Mouse (Mus musculus) MEL (cell line): ENCODE measurements at regions not wholly inside any gene's neighbourhood (a gene's known extent, or its start where the extent isn't known, plus 50 kb on each side); places are given as distances from the start of the nearest gene placed in this dataset.

Experiments used
- DNase-seq: peaks from one replicate; pipeline ENCODE4 v3.0.0; 2011; ENCODE audit warnings: low read depth, low spot score
- H3K27ac ChIP-seq: 2 replicates; pipeline ENCODE4 v1.5.1; 2012; ENCODE audit warnings: low read depth, mild to moderate bottlenecking, control low read depth, low read length, moderate library complexity; ENCODE audit not compliant: control insufficient read depth
- H3K27me3 ChIP-seq, 2 experiments: fragments of 150-350 bp in 1 of 2; sonication (generic) in 1 of 2; 2 replicates each; pipeline ENCODE4 v1.6.1; 2012; ENCODE audit warnings: low read length in 2 of 2, mild to moderate bottlenecking in 2 of 2, improper control_type of control experiment in 1 of 2, moderate library complexity in 1 of 2; ENCODE audit not compliant: insufficient read depth in 2 of 2, control insufficient read depth in 1 of 2
- H3K36me3 ChIP-seq, 2 experiments: 2 replicates each; pipeline ENCODE4 v1.6.1; 2012 to 2014; ENCODE audit warnings: low read length in 2 of 2, improper control_type of control experiment in 1 of 2, inconsistent platforms in 1 of 2, mild to moderate bottlenecking in 1 of 2; ENCODE audit not compliant: insufficient read depth in 2 of 2, control insufficient read depth in 1 of 2
- H3K4me1 ChIP-seq, 2 experiments: fragments of 150-350 bp in 1 of 2; sonication (generic) in 1 of 2; 2 replicates each; pipeline ENCODE4 v1.6.1; 2012; ENCODE audit warnings: low read length in 2 of 2, improper control_type of control experiment in 1 of 2, mild to moderate bottlenecking in 1 of 2; ENCODE audit not compliant: insufficient read depth in 2 of 2, control insufficient read depth in 1 of 2
- H3K4me3 ChIP-seq, 2 experiments: fragments of 150-350 bp in 1 of 2; sonication (generic) in 1 of 2; 2 replicates each; pipeline ENCODE4 v1.5.1; 2012; ENCODE audit warnings: low read depth in 2 of 2, low read length in 2 of 2, mild to moderate bottlenecking in 2 of 2, moderate library complexity in 2 of 2, control low read depth in 1 of 2, improper control_type of control experiment in 1 of 2; ENCODE audit not compliant: control insufficient read depth in 1 of 2, insufficient read depth in 1 of 2
- H3K79me2 ChIP-seq: 2 replicates; pipeline ENCODE4 v1.6.1; 2012; ENCODE audit warnings: mild to moderate bottlenecking, low read length, moderate library complexity; ENCODE audit not compliant: control insufficient read depth, poor library complexity, insufficient read depth
- H3K9ac ChIP-seq: 2 replicates; pipeline ENCODE4 v1.6.1; 2012; ENCODE audit warnings: low read depth, mild to moderate bottlenecking, control low read depth, low read length, moderate library complexity; ENCODE audit not compliant: control insufficient read depth, poor library complexity, severe bottlenecking
- H3K9me3 ChIP-seq: fragments of 150-350 bp; sonication (generic); replicated peaks from 2 replicates; pipeline ENCODE4 v1.6.1; 2012; ENCODE audit warnings: mild to moderate bottlenecking, low read length, improper control_type of control experiment, moderate library complexity; ENCODE audit not compliant: insufficient read depth
- BHLHE40 ChIP-seq: IDR thresholded peaks from 2 replicates; pipeline ENCODE4 v1.6.1; 2012; ENCODE audit warnings: low read depth, mild to moderate bottlenecking, inconsistent platforms, low read length, improper control_type of control experiment, borderline replicate concordance
- CHD2 ChIP-seq: IDR thresholded peaks from 2 replicates; pipeline ENCODE4 v1.6.1; 2011; ENCODE audit warnings: low read length, improper control_type of control experiment
- ELF1 ChIP-seq: IDR thresholded peaks from 2 replicates; pipeline ENCODE4 v1.6.1; 2014; ENCODE audit warnings: low read depth, mild to moderate bottlenecking, inconsistent platforms, low read length, improper control_type of control experiment, moderate library complexity
- EP300 ChIP-seq, 2 experiments: IDR thresholded peaks; 2 replicates each; pipeline ENCODE4 v1.6.1; 2011; ENCODE audit warnings: improper control_type of control experiment in 2 of 2, low read length in 2 of 2, low read depth in 1 of 2, mild to moderate bottlenecking in 1 of 2
- ETS1 ChIP-seq: IDR thresholded peaks from 2 replicates; pipeline ENCODE4 v1.6.1; 2012; ENCODE audit warnings: low read depth, mild to moderate bottlenecking, inconsistent platforms, low read length, improper control_type of control experiment, moderate library complexity
- GATA1 ChIP-seq: IDR thresholded peaks from 2 replicates; pipeline ENCODE4 v1.6.1; 2011; ENCODE audit warnings: low read depth, low read length, improper control_type of control experiment
- MEF2A ChIP-seq: IDR thresholded peaks from 2 replicates; pipeline ENCODE4 v1.6.1; 2014; ENCODE audit warnings: low read depth, mild to moderate bottlenecking, inconsistent platforms, low read length, improper control_type of control experiment; ENCODE audit not compliant: poor library complexity, insufficient replicate concordance, severe bottlenecking; ENCODE audit errors: extremely low read depth
- NRF1 ChIP-seq: IDR thresholded peaks from 2 replicates; pipeline ENCODE4 v1.6.1; 2014; ENCODE audit warnings: low read depth, mild to moderate bottlenecking, inconsistent platforms, low read length, improper control_type of control experiment, moderate library complexity; ENCODE audit not compliant: poor library complexity, insufficient read depth, severe bottlenecking
- POLR2A ChIP-seq, 2 experiments: IDR thresholded peaks; 2 replicates each; pipeline ENCODE4 v1.6.1; 2011 to 2012; ENCODE audit warnings: low read length in 2 of 2, mild to moderate bottlenecking in 2 of 2, control low read depth in 1 of 2, improper control_type of control experiment in 1 of 2, low read depth in 1 of 2, moderate library complexity in 1 of 2; ENCODE audit not compliant: control insufficient read depth in 1 of 2, insufficient read depth in 1 of 2, poor library complexity in 1 of 2
- POLR2AphosphoS5 ChIP-seq: IDR thresholded peaks from 2 replicates; pipeline ENCODE4 v1.6.1; 2012; ENCODE audit warnings: low read depth, borderline replicate concordance, mild to moderate bottlenecking, inconsistent platforms, low read length, moderate library complexity, mixed read lengths
- RCOR1 ChIP-seq: IDR thresholded peaks from 2 replicates; pipeline ENCODE4 v1.6.1; 2012; ENCODE audit warnings: low read depth, mild to moderate bottlenecking, inconsistent platforms, low read length, improper control_type of control experiment
- TAL1 ChIP-seq: IDR thresholded peaks from 2 replicates; pipeline ENCODE4 v1.6.1; 2012; ENCODE audit warnings: mild to moderate bottlenecking, inconsistent platforms, low read length, moderate library complexity, mixed read lengths
- TCF12 ChIP-seq: IDR thresholded peaks from 2 replicates; pipeline ENCODE4 v1.6.1; 2014; ENCODE audit warnings: low read depth, mild to moderate bottlenecking, inconsistent platforms, low read length, improper control_type of control experiment, moderate library complexity
- UBTF ChIP-seq: IDR thresholded peaks from 2 replicates; pipeline ENCODE4 v1.6.1; 2012; ENCODE audit warnings: low read depth, mild to moderate bottlenecking, inconsistent platforms, low read length, improper control_type of control experiment, moderate library complexity, borderline replicate concordance; ENCODE audit not compliant: insufficient read depth
- ZMIZ1 ChIP-seq: IDR thresholded peaks from 2 replicates; pipeline ENCODE4 v1.6.1; 2012; ENCODE audit warnings: low read depth, mild to moderate bottlenecking, inconsistent platforms, low read length, improper control_type of control experiment, moderate library complexity
- ZNF384 ChIP-seq: IDR thresholded peaks from 2 replicates; pipeline ENCODE4 v1.6.1; 2012; ENCODE audit warnings: low read depth, mild to moderate bottlenecking, inconsistent platforms, low read length, improper control_type of control experiment

GRCm38 (mm10) chr8:92427801-92428200, 70.4 kb downstream of the Irx5 start:
- Histone ChIP-seq H3K9me3 (no peaks in the 10 kb centered on the region), H3K27me3 (no peaks in the 10 kb centered on the region), H3K4me1 (no peaks in the 10 kb centered on the region), H3K27ac (no peak overlapping the region), H3K36me3 (no peaks in the 10 kb centered on the region), H3K79me2 (no peaks in the 10 kb centered on the region), H3K4me3 (no peak overlapping the region), H3K9ac (no peak overlapping the region)
- no peak for DNase-seq
- no peak for TF ChIP-seq GATA1
- TF ChIP-seq ELF1 = no peak
- no peak for TF ChIP-seq CHD2
- no peak for TF ChIP-seq EP300 (IDR thresholded peaks at IDR 0.05; ENCODE audit: low read depth in 1 of 2, low read length in 2 of 2)
- no peak for TF ChIP-seq ZNF384
- TF ChIP-seq POLR2AphosphoS5 = no peak
- TF ChIP-seq ETS1 = no peak
- no peak for TF ChIP-seq NRF1
- TF ChIP-seq TCF12 = no peak
- TF ChIP-seq ZMIZ1 = no peak
- no peak for TF ChIP-seq POLR2A (IDR thresholded peaks at IDR 0.05; ENCODE audit: control insufficient read depth in 1 of 2, insufficient read depth in 1 of 2, low read depth in 1 of 2, low read length in 2 of 2, poor library complexity in 1 of 2)
- no peak for TF ChIP-seq BHLHE40
- no peak for TF ChIP-seq TAL1
- no peak for TF ChIP-seq UBTF
- TF ChIP-seq RCOR1 = no peak

GRCm38 (mm10) chr8:92437075-92437663, 79.7 kb downstream of the Irx5 start:
- Histone ChIP-seq H3K79me2 (no peaks in the 10 kb centered on the region), H3K4me1 (no peaks in the 10 kb centered on the region)

More at GRCm38 (mm10) chr8:92437075-92437663, 79.7 kb downstream of the Irx5 start:
- H3K9me3 ChIP-seq = no peaks in the 10 kb centered on the region
- DNase-seq = no peak
- H3K9ac ChIP-seq = no peak overlapping the region
- no peaks in the 10 kb centered on the region for H3K27me3 ChIP-seq
- no peak overlapping the region for H3K4me3 ChIP-seq
- H3K36me3 ChIP-seq = no peaks in the 10 kb centered on the region
- no peak overlapping the region for H3K27ac ChIP-seq
- no peak for TF ChIP-seq MEF2A
- no peak for TF ChIP-seq CHD2
- no peak for TF ChIP-seq POLR2A (IDR thresholded peaks at IDR 0.05; ENCODE audit: control insufficient read depth in 1 of 2, insufficient read depth in 1 of 2, low read depth in 1 of 2, low read length in 2 of 2, poor library complexity in 1 of 2)
- TF ChIP-seq, all 39 proteins: peak for 0
